Mouse (Mus musculus): ENCODE measurements at regions not wholly inside any gene's neighbourhood (a gene's known extent, or its start where the extent isn't known, plus 50 kb on each side); places are given as distances from the start of the nearest gene placed in this dataset.

- ATAC-seq (no peak), DNase-seq (ENCODE audit: low spot score) (no peak)
- 88% methylated on average over 3 of the region's 3 CpGs for WGBS
- Histone ChIP-seq H3K9ac (ENCODE audit: low read length) (no peak overlapping the region), H3K27ac (ENCODE audit: low read depth, low read length) (no peak overlapping the region), H3K4me3 (ENCODE audit: low read depth, low read length) (no peak overlapping the region), H3K27me3 (replicated peaks; ENCODE audit: control insufficient read depth, insufficient read depth, low read length) (no peaks in the 10 kb centered on the region), H3K4me2 (ENCODE audit: low read length) (no peak overlapping the region), H3K4me1 (ENCODE audit: control insufficient read depth, insufficient read depth, low read length) (no peaks in the 10 kb centered on the region), H3K9me3 (replicated peaks; ENCODE audit: control insufficient read depth, low read length) (no peaks in the 10 kb centered on the region), H3K36me3 (ENCODE audit: control insufficient read depth, insufficient read depth, low read length) (no peaks in the 10 kb centered on the region)
These were observed 679.0 kb downstream of the Brinp1 start for GRCm38 (mm10) chr4:68275063-68275708.

Measured in forebrain, embryonic 14.5 days (tissue).